Mouse (Mus musculus) embryonic fibroblast, embryonic 13.5 days (primary cell): ENCODE measurements at regions not wholly inside any gene's neighbourhood (a gene's known extent, or its start where the extent isn't known, plus 50 kb on each side); places are given as distances from the start of the nearest gene placed in this dataset.

ENCODE experiments used
- H3K27ac ChIP-seq: 2 replicates; pipeline ENCODE4 v1.5.1; 2012; ENCODE audit warnings: low read length, control low read depth, inconsistent platforms; ENCODE audit not compliant: insufficient read depth
- H3K4me1 ChIP-seq: 2 replicates; pipeline ENCODE4 v1.6.1; 2011; ENCODE audit warnings: low read length; ENCODE audit not compliant: control insufficient read depth, insufficient read depth
- H3K4me3 ChIP-seq: 2 replicates; pipeline ENCODE4 v1.5.1; 2011; ENCODE audit warnings: mild to moderate bottlenecking, control low read depth, low read length; ENCODE audit not compliant: insufficient read depth
- CTCF ChIP-seq: IDR thresholded peaks from 2 replicates; pipeline ENCODE4 v1.5.1; 2011; ENCODE audit warnings: mild to moderate bottlenecking, control low read depth, low read length, moderate library complexity, borderline replicate concordance; ENCODE audit not compliant: insufficient read depth
- POLR2A ChIP-seq: IDR thresholded peaks from 2 replicates; pipeline ENCODE4 v1.6.1; 2011; ENCODE audit warnings: low read depth, mild to moderate bottlenecking, control low read depth, low read length, moderate library complexity

DNA sequence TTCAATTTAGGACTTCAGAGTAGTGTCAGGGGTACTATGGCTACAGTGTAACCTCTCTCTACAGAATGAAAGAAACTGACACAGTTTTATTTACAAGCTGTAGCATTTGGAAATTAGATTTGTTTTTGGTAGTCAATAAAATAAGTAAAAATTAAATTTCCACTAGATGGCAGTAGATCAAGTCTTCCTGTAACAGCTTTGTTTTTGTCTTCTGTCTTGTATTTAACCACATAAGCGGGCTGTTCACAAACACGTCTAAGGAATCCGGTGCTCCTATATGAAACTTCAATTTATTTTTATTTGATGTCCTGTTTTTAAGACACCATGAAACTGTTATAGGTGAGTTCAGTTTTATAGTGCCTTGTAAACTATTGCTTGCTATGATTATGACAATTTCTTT is 238.8 kb downstream of the Usp25 start:
- Histone ChIP-seq H3K4me1 (no peaks in the 10 kb centered on the region), H3K4me3 (no peak overlapping the region), H3K27ac (no peak overlapping the region)
- TF ChIP-seq POLR2A = no peak
- TF ChIP-seq CTCF = no peak

DNA sequence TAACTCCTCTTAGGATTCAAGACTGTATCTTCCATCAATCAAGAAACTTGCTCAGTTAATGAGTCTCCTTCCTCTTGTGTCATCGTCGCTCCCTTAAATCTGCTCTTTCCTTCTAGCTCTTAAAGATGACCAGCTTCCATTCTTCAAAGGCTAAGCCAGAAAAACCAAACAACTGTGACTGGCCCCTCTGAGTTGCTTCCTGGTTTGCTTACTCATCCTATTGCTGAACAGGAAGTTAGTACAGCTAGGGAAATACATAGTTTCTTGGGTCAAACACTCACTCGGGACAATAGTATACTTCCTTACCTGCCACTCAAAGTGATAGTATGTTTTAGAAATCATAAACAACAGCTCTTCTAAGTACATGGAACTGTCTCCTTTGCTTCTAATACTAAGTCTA is 237.9 kb downstream of the Usp25 start:
- Histone ChIP-seq H3K4me1 (no peaks in the 10 kb centered on the region), H3K4me3 (no peak overlapping the region)
- TF ChIP-seq POLR2A (no peak), CTCF (no peak)

DNA sequence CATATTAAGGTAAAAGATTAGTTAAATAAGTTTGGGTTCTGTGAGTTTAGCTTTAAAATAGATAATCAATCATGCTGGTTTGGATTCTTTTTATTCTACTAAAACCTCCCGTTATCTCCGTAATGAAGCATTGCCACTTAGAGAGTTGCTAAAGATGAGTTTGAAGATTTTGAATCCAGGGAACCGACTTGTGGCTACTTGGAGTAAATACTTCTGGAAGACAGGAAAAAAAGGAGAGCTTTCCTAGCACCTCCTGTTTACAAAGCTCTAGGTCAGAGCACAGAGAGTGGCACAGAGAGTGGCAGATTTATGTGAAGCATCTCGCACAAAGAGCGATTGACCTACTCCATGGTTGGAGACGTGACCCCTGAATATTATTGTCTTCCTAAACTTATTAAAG is 227.4 kb downstream of the Usp25 start:
- no peak overlapping the region for H3K27ac ChIP-seq
- H3K4me1 ChIP-seq = peaks cover 3% of the 10 kb centered on the region; the same call in 1 of the 2 replicates
- TF ChIP-seq POLR2A = no peak
- no peak overlapping the region for H3K4me3 ChIP-seq

More for the DNA sequence above, 237.9 kb downstream of the Usp25 start:
- H3K27ac ChIP-seq = no peak overlapping the region

DNA sequence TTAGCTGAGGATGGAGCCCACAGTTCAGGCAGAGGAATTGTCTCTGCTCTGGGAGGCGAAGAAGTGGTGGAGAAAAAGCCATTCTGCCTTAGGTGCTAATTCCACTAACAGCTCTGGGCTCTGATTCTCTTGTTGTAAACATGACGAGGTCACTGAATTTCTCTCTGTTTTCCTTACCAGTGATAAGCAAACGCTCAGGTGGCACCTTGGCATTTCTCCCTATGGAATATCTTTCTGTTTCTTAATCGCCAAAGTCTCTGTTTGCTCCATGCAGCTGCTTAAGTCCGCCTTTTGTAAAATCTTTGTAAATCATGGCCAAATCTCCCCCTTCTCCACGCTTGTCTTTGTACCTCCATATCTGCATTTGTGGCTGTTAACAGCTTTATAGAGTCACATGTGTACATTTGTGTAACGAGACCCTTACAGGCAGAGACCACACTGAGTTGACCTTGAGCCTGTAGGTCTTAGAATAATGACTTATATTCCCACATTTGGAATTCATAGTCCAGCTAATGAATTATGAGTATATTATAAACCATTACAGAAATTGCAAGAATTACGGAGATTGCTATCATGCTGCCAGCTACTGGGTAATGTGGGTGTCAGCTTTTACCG is 225.8 kb downstream of the Usp25 start:
- Histone ChIP-seq H3K4me1 (peaks cover 3% of the 10 kb centered on the region; the same call in 1 of the 2 replicates), H3K4me3 (no peak overlapping the region), H3K27ac (peak overlapping the region; percentile 1; the same call in 1 of the 2 replicates)

DNA sequence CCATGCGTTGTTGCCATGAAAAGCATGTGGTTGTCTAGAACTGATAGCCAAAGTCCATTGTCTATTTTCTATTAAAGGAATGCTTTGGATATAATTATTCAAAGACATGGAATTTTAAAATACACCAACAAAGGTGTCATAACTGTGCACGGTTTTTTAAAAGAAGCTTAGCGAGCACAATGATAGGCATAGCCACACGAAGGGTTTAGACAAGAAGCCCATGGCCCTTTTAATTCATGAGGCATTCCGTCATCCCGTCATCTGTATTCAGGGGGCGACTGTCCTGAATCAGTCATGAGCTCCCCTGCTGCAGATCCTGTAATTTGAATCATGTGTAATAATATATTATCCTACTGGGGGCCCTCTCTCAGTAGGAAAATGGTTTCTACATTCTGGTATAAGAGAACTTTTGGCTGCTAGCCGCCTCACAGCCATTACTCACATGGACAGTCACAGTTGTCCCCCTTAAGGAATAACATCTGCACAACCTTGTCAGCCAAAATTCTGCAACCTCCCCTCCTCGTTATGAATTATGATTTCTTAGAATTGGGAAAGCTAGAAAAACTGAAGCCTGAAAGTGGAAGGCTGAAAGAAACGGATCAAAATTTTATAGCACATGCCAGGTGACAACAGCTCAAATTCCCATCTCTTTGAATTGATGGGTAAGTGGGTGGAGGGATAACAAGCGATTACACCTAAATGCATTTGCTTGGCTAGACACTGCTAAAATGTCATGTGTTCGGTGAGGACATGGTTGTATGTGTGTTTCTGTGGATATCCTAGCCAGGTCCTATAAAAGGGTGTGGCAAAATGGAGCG is 225.1 kb downstream of the Usp25 start:
- no peak for TF ChIP-seq POLR2A
- no peak for TF ChIP-seq CTCF
- Histone ChIP-seq H3K4me1 (peaks cover 3% of the 10 kb centered on the region; the same call in 1 of the 2 replicates), H3K4me3 (no peak overlapping the region), H3K27ac (peak overlapping the region; percentile 18; the same call in 1 of the 2 replicates)

More for the DNA sequence above, 225.8 kb downstream of the Usp25 start:
- no peak for TF ChIP-seq CTCF
- TF ChIP-seq POLR2A = no peak

DNA sequence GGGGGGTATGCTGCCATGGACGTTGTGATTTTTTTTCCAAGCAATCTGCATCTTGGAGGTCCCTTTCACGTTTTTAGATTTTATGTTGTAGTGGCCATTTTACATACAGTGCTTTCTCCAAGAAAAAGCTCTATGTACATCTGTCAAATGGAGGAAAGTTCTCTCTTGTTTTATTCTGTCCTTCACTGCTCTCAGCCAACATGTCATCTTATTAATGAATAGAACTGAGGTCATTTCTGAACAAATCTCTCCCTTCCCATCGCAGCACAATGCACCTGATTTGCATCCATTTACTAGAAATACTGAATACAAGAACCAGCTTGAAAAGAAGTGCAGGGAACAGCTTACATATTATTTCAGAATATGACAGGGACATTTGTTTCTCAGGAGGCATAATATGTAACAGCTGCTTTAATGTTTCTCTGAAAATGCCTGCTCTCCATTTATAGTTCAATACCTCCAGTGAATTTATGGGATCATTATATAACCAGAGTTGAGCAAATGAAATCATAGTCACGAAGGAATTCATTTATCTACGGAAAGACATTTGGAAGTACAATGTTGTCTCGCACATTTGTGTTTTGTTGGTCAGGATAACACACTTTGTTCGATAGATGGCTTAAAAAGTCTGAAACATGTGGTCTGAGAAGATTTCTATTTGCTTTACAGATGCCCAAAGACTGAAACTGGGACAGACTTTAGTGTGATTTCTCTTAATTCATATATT is 224.3 kb downstream of the Usp25 start:
- Histone ChIP-seq H3K4me1 (peaks cover 3% of the 10 kb centered on the region; the same call in 1 of the 2 replicates), H3K27ac (peak overlapping the region; percentile 18; the same call in 1 of the 2 replicates), H3K4me3 (no peak overlapping the region)
- TF ChIP-seq CTCF (no peak), POLR2A (no peak)

DNA sequence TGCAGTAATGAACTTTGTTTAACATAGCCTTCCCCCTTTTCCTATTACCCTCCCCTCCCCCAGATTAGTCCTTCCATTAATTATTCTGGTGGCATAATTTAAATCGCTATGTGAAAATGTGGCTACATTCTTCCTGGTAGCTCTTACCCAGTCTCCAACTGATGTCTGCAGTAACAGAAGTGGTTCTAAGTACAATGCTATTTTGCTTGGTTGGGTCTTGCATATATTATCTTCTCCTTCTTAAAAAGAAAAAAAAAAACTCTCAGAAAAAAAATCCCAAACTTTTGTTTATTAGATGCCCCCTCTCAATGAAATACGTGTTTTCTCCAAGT is 223.7 kb downstream of the Usp25 start:
- H3K4me3 ChIP-seq = no peak overlapping the region
- TF ChIP-seq POLR2A (no peak), CTCF (no peak)
- H3K27ac ChIP-seq = no peak overlapping the region
- H3K4me1 ChIP-seq = peaks cover 3% of the 10 kb centered on the region; the same call in 1 of the 2 replicates

DNA sequence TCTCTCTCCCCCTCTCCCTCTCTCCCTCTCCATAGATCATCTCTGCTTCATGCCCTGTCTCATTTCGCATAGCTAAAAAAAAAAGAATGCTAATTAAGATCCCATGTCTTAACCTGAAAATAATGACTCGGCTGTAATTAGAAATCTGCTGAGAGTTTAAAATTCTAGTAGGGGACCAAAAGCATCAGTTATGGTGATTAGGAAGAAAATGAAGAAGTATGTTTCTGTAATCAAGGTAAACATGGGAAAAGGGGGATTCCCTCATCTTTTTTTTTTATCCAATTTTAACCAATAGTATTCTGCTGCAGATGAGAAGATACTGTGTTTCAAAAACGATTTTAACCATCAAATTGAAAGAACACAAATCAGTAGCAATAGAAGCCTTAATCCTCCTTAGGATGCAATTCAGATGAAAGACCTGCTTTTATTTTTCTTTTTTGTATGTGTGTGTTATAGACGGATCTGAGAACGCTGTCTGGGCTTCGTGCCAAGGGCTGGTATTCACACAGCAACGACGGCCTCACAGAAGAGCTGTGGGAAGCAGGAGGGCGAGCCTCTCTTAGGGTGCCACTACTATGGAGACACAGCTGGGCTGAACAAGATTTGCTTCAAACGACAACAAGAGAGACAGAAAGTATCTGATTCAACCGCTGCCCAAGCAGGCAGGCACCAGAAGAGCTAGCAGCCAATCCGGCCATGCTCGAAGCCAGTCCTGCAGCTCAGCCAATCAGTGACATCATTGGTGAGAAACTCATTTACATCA is 223.2 kb downstream of the Usp25 start:
- H3K4me3 ChIP-seq = peak overlapping the region; percentile 5; the same call in 1 of the 2 replicates
- H3K4me1 ChIP-seq = peaks cover 3% of the 10 kb centered on the region; the same call in 1 of the 2 replicates
- TF ChIP-seq POLR2A = no peak
- TF ChIP-seq CTCF = no peak
- H3K27ac ChIP-seq = no peak overlapping the region

DNA sequence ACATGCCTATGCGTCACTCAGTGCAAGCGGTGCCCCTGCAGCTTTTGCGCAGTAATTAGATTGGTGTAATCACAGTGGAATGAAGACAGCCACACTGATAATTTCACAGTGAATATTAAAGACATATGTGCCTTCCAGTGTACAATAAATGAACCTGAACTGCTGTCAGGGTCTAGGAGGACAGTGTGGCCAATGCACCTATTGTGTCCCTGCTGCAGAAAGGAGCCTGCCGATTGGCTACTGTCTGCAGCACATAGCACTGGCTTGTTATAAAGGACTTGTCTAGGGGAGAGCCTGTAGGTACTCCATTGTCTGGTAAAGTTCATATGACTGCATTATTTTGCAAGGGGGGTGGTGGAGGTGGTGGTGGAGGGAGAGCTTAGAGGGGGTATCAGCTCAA is 222.5 kb downstream of the Usp25 start:
- H3K4me3 ChIP-seq = no peak overlapping the region
- peaks cover 3% of the 10 kb centered on the region; the same call in 1 of the 2 replicates for H3K4me1 ChIP-seq
- TF ChIP-seq CTCF (no peak), POLR2A (no peak)
- H3K27ac ChIP-seq = no peak overlapping the region
